Mouse (Mus musculus): ENCODE data around the gene Trpc6. TPM values are rescaled to one million over a fixed set of nuclear protein-coding genes. Genes with fewer than 3 reads are reported as not detected.

Gene Trpc6
- polyA plus RNA-seq, 1 experiment from 2014 or later = 4.6 TPM

DNA sequence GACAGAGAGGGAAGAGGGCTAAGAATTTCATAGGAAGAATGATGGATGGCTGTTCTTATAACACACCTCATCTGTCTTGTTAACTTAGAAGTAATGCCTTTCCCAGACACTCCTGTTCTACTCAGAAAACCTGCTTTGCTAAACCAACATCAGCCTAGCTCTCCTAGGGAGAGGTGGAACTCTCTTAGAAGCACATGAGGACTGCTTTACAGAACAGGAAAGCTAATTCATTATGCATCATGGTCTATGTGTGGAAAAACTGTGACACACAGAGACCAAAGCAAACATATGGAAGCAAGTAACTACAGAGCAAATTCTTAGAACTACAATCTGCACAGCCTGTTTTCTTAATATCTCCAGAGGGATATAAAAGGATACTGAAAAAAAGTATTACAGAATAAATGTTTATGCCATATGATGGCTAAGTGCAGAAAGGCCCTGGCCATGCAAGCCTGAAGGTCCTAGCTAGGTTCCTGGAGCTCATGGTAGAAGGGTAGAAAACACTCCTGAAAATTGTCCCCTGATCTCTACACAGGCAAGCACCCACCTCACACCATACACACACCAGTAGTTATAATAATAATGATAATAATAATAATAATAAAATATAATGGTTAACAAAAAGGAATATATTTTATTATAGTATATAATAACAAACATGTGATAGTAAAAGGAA is 63.0 kb downstream of the Trpc6 start:
- TF ChIP-seq CTCF (IDR thresholded peaks at IDR 0.05; ENCODE audit: low read depth) = no peak
- Histone ChIP-seq H3K36me3 (ENCODE audit: insufficient read depth) (no peaks in the 10 kb centered on the region), H3K27me3 (ENCODE audit: insufficient read depth, low read length) (no peaks in the 10 kb centered on the region), H3K4me1 (ENCODE audit: insufficient read depth) (no peaks in the 10 kb centered on the region), H3K27ac (ENCODE audit: low read depth) (no peak overlapping the region), H3K4me3 (ENCODE audit: low read depth, low read length) (no peak overlapping the region), H3K9ac (no peak overlapping the region), H3K9me3 (ENCODE audit: low read depth, low read length) (no peaks in the 10 kb centered on the region), H3K4me2 (no peak overlapping the region)
- DNase-seq (no peak), ATAC-seq (ENCODE audit: insufficient read depth) (no peak)

DNA sequence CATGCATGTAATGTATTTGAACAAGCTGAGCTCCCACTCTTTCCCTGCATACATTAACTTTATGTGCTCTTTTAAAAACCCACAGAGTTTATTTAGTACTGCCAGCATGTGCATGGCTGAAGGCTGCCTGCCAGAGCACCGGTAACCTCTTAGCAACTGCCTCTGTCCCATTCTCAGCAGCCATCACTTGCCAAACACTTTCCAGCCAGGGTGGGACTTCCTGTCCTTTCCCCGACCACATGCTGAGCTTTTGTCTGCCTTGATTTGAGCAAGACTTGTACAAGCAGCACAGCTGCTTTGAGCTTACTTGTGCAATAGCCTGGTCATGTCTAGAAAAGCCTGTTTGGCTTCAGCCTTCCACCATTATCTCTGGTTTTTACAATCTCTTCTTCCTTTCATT is 90.4 kb downstream of the Trpc6 start:
- Histone ChIP-seq H3K27me3 (ENCODE audit: insufficient read depth, low read length) (no peaks in the 10 kb centered on the region), H3K4me3 (ENCODE audit: low read depth, low read length) (no peak overlapping the region), H3K4me2 (no peak overlapping the region), H3K4me1 (ENCODE audit: insufficient read depth) (no peaks in the 10 kb centered on the region), H3K27ac (ENCODE audit: low read depth) (no peak overlapping the region), H3K9me3 (ENCODE audit: low read depth, low read length) (no peaks in the 10 kb centered on the region), H3K9ac (no peak overlapping the region), H3K36me3 (ENCODE audit: insufficient read depth) (no peaks in the 10 kb centered on the region)
- ATAC-seq (ENCODE audit: insufficient read depth) = no peak
- DNase-seq = peak; percentile 6
- TF ChIP-seq CTCF (IDR thresholded peaks at IDR 0.05; ENCODE audit: low read depth) = no peak
- WGBS = 31% methylated on average over 2 of the region's 2 CpGs

DNA sequence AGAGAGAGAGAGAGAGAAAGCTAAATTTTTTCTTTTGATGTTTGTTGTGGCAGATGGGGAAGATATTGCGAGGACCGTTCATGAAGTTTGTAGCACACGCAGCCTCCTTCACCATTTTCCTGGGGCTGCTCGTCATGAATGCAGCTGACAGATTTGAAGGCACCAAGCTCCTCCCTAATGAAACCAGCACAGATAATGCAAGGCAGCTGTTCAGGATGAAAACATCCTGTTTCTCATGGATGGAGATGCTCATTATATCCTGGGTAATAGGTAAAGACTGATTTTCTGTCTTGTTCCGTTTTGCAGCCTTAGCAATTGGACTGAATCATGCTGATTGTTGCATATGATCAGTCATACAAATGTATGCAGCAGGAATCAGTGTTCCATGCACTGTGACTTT is 99.5 kb downstream of the Trpc6 start:
- Histone ChIP-seq H3K9ac (no peak overlapping the region), H3K4me1 (ENCODE audit: insufficient read depth) (no peaks in the 10 kb centered on the region), H3K27ac (ENCODE audit: low read depth) (no peak overlapping the region), H3K9me3 (ENCODE audit: low read depth, low read length) (no peaks in the 10 kb centered on the region), H3K4me2 (no peak overlapping the region), H3K4me3 (ENCODE audit: low read depth, low read length) (no peak overlapping the region), H3K27me3 (ENCODE audit: insufficient read depth, low read length) (no peaks in the 10 kb centered on the region), H3K36me3 (ENCODE audit: insufficient read depth) (no peaks in the 10 kb centered on the region)
- 74% methylated on average over 5 of the region's 5 CpGs for WGBS
- ATAC-seq (ENCODE audit: insufficient read depth) (no peak), DNase-seq (no peak)
- TF ChIP-seq CTCF (IDR thresholded peaks at IDR 0.05; ENCODE audit: low read depth) = no peak

DNA sequence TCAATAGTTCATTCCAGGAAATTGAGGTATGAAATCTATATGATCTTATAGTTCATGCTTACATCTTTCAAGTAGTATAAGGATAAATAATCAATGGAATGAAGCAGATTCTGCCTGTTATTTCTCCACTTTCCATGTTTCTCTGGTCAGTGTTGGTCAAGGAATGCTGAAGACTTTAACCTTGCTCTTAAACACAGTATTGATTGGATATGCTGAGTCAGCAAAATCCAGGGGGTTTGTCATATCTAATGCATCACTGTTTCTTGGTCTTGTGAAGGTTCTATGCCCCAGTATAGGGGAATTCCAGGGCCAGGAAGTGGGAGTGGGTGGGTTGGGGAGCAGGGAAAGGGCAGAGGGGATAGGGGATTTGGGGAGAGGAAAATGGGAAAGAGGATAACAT is 111.4 kb downstream of the Trpc6 start:
- no peak for TF ChIP-seq CTCF (IDR thresholded peaks at IDR 0.05; ENCODE audit: low read depth)
- Histone ChIP-seq H3K9me3 (ENCODE audit: low read depth, low read length) (no peaks in the 10 kb centered on the region), H3K36me3 (ENCODE audit: insufficient read depth) (no peaks in the 10 kb centered on the region), H3K4me3 (ENCODE audit: low read depth, low read length) (no peak overlapping the region), H3K27me3 (ENCODE audit: insufficient read depth, low read length) (no peaks in the 10 kb centered on the region), H3K4me1 (ENCODE audit: insufficient read depth) (no peaks in the 10 kb centered on the region), H3K4me2 (no peak overlapping the region), H3K27ac (ENCODE audit: low read depth) (no peak overlapping the region), H3K9ac (no peak overlapping the region)
- ATAC-seq (ENCODE audit: insufficient read depth) (no peak), DNase-seq (no peak)

DNA sequence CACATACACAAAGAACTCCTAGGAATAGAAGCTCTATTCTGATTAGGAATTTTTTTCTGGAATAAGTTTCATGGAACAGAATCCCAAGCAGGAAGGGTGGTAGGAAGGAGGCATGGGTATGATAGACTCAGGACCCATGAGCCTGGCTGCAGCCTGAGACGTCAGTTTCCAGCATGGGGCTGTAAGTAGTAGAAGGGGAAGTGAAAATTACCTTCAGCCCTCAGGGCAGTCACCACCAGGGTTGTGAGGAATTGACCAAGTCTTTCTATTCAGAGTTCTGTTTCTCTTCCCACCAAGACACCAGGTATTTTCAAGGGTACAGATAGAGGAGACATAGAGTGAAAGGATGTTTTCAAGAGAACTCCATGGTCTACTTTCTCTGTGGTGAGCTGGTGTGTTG is 129.0 kb downstream of the Trpc6 start:
- no peak for DNase-seq
- Histone ChIP-seq H3K4me3 (ENCODE audit: low read depth, low read length) (no peak overlapping the region), H3K4me2 (no peak overlapping the region), H3K9ac (no peak overlapping the region), H3K36me3 (ENCODE audit: insufficient read depth) (no peaks in the 10 kb centered on the region), H3K27ac (ENCODE audit: low read depth) (no peak overlapping the region), H3K27me3 (ENCODE audit: insufficient read depth, low read length) (no peaks in the 10 kb centered on the region), H3K4me1 (ENCODE audit: insufficient read depth) (no peaks in the 10 kb centered on the region), H3K9me3 (ENCODE audit: low read depth, low read length) (no peaks in the 10 kb centered on the region)
- ATAC-seq (ENCODE audit: insufficient read depth) = no peak
- no peak for TF ChIP-seq CTCF (IDR thresholded peaks at IDR 0.05; ENCODE audit: low read depth)
- 53% methylated on average over 1 of the region's 1 CpGs for WGBS

DNA sequence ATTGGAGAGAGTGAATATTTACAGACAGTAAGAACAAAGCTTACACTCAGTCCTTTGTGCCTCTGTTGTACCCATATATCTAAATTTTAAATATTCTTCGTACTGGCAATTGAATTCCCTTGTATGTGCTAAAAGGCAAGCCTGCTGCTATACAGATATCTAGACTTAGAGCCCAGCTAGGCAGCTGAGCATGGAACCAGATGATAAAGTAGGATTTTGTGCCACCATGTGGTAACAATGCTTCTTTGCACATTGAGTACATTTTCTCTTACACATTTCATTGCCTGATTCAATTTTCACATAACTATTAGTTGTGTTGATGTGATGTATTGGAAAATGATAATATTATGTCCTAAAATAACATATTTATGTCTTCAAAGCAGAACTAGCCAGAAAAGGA is 132.7 kb downstream of the Trpc6 start:
- WGBS = 47% methylated on average over 1 of the region's 1 CpGs
- H3K9me3 ChIP-seq (ENCODE audit: low read depth, low read length) = no peaks in the 10 kb centered on the region
- no peaks in the 10 kb centered on the region for H3K4me1 ChIP-seq (ENCODE audit: insufficient read depth)
- peak; percentile 57 for TF ChIP-seq CTCF (IDR thresholded peaks at IDR 0.05; ENCODE audit: low read depth)
- ATAC-seq (ENCODE audit: insufficient read depth) (no peak), DNase-seq (peak; percentile 63)
- H3K4me3 ChIP-seq (ENCODE audit: low read depth, low read length) = no peak overlapping the region
- H3K27ac ChIP-seq (ENCODE audit: low read depth) = no peak overlapping the region
- H3K4me2 ChIP-seq = no peak overlapping the region
- H3K27me3 ChIP-seq (ENCODE audit: insufficient read depth, low read length) = no peaks in the 10 kb centered on the region
- no peak overlapping the region for H3K9ac ChIP-seq
- H3K36me3 ChIP-seq (ENCODE audit: insufficient read depth) = no peaks in the 10 kb centered on the region

DNA sequence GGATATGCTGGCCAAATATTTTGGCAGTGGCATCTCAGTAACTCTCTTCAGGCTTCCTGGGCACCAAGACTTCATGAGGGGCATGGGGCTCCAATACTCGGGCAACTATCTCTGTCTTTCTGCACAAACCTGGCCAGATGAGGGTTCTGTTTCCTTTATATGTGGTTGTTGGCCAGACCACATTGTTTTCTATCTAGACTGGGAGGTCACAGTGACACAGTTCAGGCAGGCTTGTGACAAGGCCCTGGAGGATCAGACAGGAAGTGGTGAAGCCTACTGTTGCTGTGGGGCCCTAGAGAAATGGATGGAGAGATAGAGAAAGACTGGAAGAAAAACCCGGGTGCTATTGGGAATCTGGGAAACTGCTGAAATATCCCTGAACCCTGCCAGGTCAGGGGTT is 149.2 kb downstream of the Trpc6 start:
- WGBS = 69% methylated on average over 2 of the region's 2 CpGs
- Histone ChIP-seq H3K36me3 (ENCODE audit: insufficient read depth) (no peaks in the 10 kb centered on the region), H3K4me3 (ENCODE audit: low read depth, low read length) (no peak overlapping the region), H3K4me1 (ENCODE audit: insufficient read depth) (no peaks in the 10 kb centered on the region), H3K27me3 (ENCODE audit: insufficient read depth, low read length) (no peaks in the 10 kb centered on the region), H3K27ac (ENCODE audit: low read depth) (no peak overlapping the region), H3K9ac (no peak overlapping the region), H3K9me3 (ENCODE audit: low read depth, low read length) (no peaks in the 10 kb centered on the region), H3K4me2 (no peak overlapping the region)
- ATAC-seq (ENCODE audit: insufficient read depth) = no peak
- TF ChIP-seq CTCF (IDR thresholded peaks at IDR 0.05; ENCODE audit: low read depth) = no peak
- no peak for DNase-seq

DNA sequence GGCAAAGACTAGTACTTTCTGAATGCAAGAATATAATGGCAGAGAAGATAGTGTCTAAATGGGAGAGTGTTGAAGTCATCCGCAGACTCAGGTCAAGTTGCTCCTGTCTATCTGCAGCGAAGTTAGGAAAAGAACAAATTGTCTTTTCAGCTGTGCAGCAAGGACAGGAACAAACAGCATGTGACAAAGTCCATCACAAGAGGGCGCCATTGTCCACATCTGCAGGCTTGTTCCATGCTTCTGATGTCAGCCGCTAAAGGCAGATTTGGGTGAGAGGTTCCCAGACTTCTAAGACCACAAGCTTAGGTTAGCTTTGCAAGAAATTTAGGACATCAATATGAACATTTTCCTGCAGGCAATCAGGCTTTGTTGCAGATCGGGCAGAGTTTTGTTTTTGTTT is 156.7 kb downstream of the Trpc6 start:
- H3K4me1 ChIP-seq (ENCODE audit: insufficient read depth) = no peaks in the 10 kb centered on the region
- no peak overlapping the region for H3K4me2 ChIP-seq
- no peaks in the 10 kb centered on the region for H3K36me3 ChIP-seq (ENCODE audit: insufficient read depth)
- peak; percentile 62 for ATAC-seq (ENCODE audit: insufficient read depth)
- H3K9ac ChIP-seq = no peak overlapping the region
- no peaks in the 10 kb centered on the region for H3K27me3 ChIP-seq (ENCODE audit: insufficient read depth, low read length)
- peak; percentile 92 for DNase-seq
- H3K27ac ChIP-seq (ENCODE audit: low read depth) = no peak overlapping the region
- 15% methylated on average over 5 of the region's 5 CpGs for WGBS
- TF ChIP-seq CTCF (IDR thresholded peaks at IDR 0.05; ENCODE audit: low read depth) = peak; percentile 92
- H3K4me3 ChIP-seq (ENCODE audit: low read depth, low read length) = no peak overlapping the region
- no peaks in the 10 kb centered on the region for H3K9me3 ChIP-seq (ENCODE audit: low read depth, low read length)
